Mouse (Mus musculus) thymus, postnatal 0 days (tissue): ENCODE measurements around the gene Rbfox3. TPM values are rescaled to one million over a fixed set of nuclear protein-coding genes. Genes with fewer than 3 reads are reported as not detected.

Source experiments
- DNase-seq: peaks from one replicate; pipeline ENCODE4 v3.0.0-alpha.2; 2015; ENCODE audit warnings: low spot score
- polyA plus RNA-seq: library from polyadenylated mRNA; unstranded; fragments of >200 nt; fragmentation: Nextera tagmentation; extraction: Ambion mirVana; gene quantifications from 2 replicates; pipeline ENCODE4 v1.2.1, GENCODE M21; 2015

Gene Rbfox3
- polyA plus RNA-seq, 1 experiment from 2014 or later: 0.26 TPM

DNA sequence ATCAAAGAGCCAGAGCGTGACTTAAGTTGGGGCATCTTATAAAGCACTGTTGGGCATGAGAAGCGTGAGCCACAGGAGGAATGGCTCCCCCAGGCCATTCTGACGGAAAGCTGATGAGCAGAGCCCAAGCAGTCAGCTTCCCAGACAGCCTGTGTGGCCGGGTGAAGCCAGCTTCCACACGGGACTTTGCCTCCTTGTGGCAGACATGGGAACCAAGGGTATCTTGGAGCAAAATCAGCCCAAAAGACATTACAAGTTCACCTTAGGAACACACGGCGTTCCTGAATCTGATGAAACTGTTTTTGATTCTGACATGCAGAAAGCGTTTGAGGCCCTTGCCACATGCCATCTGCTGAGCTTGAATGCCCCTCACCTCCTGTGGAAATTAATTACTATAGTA lies 303.5 kb downstream of the Rbfox3 start:
- DNase-seq: no peak

DNA sequence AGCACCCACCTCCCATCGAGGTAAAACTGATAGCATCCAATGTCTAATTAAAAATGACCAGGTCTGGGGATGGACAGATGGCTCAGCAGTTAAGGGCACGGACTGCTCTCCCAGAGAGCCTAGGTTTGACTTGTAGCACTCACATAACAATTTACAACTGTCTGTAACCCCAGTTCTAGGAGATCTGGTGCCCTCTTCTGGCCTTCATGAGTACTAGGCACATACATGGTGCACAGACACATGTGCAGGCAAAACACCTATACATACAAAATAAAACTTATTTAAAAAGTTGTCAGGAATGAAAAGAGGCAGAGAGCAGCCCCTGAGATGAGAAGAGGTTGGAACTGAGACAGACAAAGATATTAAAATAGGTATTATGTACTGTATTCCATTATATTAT lies 305.8 kb downstream of the Rbfox3 start:
- no peak for DNase-seq

DNA sequence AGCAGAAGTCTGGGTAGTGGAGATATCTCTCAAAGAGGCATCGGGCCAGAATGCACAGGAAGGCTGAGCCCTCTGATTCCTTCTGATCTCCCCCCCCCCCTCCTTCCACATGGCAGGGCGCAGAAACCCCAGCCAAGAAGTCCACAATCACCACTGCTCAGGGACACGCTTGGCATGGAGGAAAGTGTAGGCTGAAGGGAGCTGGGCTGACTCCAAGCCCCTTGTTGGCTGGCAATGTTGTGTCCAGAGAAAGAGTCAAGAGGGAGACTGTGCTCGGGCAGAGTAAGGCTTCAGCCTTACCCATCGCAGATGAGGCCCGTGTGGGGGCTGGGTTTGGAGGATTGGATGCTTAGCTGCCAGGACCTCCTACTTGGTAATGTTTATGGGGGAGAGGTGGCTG lies 307.2 kb downstream of the Rbfox3 start:
- no peak for DNase-seq

DNA sequence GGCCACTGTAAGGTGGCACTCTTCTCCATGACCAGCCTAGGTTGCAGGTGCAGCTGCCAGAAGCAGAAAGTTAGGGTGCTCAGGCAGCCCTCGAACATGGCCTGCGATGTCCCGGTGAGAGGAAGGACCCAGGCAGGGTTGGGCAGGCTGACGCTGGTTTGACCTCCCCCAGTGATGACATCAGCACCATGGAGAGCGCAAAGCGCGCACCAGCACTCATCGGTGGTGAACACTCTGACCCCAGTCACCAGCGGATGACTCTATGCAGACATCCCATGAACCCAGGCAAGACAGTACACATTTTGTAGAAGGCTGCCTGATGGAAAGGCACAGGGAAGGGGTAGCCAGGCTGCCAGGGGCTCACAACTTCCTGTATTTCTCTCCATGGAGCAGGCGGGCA lies 308.3 kb downstream of the Rbfox3 start:
- DNase-seq: peak; percentile 42

DNA sequence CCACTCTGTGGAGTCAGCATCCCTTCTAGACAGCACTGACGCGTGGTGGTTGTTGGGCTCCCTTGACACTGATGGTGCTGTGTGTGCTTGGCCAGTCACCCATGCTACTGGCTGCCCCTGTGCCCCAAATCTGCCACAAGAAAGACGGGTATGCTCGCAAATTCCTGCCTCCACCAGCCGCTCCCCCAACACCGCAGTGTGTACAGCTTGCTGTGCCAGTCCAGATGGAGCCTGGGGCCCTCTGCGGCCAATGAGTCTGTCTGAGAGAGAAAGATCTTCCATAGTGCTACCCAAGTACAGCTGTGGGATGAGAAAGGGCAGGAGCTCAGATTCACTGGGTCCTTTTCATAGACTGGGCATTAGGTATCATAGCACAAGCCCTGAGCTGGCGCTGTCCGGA lies 309.9 kb downstream of the Rbfox3 start:
- DNase-seq: no peak

DNA sequence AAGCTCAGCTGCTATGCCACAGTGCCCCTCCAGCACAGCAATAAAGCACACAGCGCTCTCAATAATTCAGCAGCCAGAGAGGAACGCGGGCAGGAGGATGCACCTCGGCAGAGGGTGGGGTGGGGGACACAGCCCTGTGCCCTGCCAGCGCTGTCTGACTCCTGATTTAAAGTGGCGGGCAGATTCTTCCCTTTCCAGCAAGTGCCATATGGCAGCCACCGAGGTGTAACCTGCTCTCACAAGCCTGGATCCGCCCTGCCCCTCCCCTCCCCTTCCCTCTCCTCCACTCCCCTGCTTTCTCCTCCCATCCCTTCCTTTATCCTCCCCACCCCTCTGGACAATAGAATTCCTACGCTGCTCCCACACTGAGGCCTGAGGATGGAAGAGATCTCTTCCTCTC lies 311.2 kb downstream of the Rbfox3 start:
- DNase-seq: no peak

DNA sequence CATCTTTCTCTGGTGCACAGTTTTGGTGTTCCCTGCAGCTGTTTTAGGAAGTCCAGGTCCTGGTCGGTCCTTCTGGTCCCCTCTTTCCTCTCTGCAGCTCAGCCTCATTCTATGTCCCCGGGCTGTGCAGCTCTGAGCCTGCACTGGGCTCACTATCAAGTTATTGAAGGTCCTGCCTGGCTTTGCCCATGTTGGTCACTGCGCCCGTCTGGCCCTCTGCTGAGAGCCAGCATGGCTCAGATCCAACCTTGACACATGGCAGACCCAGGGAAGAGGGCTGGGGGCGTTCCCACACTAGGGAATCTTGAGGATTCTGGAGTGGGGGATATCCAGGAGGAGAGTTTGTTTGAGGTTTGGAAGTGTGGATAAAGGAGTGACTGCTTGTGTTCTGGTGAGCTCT lies 312.7 kb downstream of the Rbfox3 start:
- no peak for DNase-seq

DNA sequence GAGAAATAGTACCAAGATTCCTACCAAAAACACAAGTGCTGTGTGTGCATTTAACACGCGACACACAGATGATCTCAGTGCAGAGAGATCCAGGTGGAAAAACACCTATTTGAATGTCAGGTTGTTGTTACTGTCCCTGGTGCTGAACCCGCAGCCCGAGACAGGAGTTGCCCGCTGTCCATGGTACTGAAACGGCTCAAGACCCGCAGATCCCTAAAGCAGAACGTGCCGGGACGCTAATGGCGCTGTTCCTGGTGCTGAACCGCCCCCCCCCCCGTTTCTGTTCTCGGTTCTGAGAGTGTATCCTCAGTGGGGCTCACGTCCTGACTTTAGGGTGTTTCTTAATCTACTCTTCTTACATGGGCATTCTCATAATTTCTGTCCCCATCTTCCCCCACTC lies 326.6 kb downstream of the Rbfox3 start:
- DNase-seq: peak; percentile 89

DNA sequence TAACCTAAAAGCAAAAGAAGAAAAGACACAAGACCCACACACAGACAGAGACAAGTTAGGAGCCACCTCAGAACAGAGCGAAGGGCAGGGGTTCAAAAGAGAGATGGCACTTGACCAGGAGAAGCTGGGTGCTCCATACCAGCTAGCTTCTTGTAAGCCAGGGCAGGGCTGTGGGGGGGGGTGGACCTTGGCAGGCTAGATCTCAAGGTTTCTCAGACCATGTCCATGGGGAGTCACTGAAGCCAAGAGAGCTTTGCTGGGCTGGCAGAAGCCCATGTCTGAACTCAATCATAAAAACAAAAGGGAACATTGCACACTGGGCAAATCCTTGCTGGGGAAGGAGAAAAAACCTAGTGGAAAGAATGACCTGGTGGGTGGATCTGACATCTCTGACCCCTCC lies 327.4 kb downstream of the Rbfox3 start:
- no peak for DNase-seq

DNA sequence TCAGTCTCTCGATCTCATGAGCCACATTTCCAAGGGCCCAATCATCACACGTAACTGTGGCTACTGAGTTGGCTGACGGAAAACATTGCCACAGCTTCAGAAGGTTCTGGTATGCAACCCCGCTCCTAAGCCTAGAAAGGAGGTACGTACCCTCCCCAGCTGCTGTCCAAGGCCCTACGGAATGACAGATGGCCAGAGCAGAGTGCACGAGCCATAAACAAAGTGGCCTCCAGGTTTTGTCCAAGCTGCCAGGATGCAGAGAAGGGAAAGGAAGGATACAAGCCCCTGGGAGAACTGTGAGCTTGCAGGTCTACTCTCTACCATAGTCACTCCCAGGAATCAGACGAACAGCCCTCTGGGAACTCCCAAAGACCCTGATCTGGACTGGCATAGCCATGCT lies 327.8 kb downstream of the Rbfox3 start:
- DNase-seq: no peak

DNA sequence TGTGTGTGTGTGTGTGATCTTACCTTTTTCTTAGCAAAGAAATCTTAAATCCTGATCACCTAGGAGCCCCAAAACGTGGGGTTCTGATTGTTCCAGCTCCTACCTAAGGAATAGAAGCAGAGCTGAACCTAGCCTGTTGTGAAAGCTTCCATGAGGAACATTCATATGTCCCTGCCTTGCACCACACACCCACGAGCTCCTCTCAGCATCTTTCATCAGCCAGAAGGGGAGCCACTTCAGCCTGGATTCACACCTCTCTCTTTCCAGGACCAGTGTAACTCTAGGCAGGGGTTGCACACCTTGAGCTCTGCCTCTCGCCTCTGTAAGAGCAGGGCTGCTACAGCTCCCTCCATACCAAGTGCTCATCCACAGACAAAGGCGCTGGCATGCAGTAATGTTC lies 330.4 kb downstream of the Rbfox3 start:
- no peak for DNase-seq

DNA sequence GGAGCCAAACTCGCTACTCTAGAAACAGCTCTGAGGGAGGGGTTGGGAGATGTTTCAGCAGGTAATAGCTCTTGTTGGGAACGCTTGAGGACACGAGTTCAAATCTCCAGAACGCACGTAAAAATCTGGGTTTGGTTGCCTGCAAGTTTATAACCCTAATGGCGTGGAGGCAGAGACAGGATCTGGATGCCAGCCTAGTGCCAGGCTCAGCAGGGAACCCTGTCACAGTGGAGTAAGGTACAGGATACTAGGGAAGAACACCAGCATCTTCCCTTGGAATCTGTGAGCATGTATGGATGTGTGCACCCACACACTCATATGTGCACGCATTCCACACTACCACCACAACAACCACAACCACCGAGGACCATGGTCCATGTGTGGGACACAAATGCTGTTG lies 331.8 kb downstream of the Rbfox3 start:
- DNase-seq: no peak

DNA sequence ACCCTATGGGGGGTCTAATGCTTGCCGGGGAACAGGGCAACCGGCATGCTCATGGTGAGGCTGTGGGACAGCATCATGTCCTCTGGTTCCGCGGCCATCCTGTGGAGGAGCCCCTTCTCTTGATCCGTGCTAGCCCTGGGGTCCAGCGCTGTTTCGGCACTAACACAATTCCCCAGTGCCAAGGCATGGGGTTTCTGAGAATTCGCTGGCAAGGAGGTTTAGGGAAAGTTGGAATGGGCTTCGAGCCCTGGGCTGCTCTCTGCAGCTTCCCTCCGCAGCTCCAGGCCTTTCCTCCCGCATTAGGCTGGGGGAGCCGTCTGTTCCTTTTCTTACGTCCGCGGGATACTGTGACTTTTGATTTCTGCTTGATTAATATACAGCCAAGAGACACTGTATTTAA lies 334.1 kb downstream of the Rbfox3 start:
- DNase-seq: no peak

DNA sequence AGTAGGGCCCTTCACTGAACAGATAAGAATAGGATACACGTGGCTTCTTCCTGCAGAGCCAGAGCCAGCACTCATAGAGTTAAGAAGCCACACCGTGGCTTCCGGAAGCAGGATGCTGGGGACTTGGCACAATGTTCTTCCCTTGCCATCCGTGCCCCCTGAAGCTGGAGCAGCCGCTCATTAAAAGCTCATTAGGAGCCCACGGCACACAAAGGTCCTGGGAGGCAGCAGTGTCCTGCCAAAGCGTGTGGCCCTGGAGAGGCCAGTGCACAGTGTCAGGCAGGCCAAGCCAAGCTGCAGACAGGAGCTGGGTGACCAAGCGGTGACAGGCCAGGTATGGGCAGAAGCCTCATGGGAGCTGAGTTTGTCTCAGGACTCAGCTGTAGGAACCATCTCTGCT lies 334.8 kb downstream of the Rbfox3 start:
- DNase-seq: no peak

DNA sequence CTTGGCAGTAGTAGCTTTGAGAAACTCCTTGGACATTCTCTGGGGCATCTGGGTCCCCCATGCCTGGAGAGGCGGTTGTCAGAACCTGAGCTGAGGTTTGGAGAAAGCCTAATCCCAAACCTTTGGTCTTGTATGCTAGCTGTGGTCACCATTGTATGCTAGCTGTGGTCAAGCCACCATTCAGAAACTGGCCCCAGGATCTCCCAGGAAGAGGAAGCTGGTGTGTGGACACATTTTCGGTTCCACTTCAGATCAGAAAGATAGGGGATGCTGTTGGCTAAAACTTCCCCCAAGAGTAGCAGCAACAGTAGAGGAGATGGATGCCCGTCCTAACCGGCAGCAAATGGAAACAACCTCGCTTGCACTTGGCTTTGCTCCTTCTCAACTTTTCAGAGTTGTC lies 337.0 kb downstream of the Rbfox3 start:
- DNase-seq: no peak

DNA sequence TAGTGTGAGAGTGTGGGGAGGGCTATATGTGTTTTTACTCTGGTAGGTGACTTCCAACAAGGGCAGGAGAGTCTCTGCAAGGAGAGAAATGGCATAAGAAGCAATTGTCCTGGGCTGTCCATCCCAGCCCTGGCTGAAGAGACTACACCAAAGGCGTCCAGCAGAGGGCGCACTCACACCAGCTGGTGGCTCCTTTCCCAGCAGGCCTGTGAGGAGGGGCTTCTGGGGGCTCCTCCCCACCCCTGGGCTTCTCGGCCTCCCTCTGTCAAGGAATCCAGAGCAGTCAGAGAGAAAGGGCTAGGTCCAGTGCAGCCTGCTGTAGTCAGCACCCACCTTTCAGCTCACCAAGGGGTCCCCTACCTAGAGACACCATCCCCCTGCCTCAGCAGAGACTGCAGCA lies 337.8 kb downstream of the Rbfox3 start:
- peak; percentile 45 for DNase-seq

DNA sequence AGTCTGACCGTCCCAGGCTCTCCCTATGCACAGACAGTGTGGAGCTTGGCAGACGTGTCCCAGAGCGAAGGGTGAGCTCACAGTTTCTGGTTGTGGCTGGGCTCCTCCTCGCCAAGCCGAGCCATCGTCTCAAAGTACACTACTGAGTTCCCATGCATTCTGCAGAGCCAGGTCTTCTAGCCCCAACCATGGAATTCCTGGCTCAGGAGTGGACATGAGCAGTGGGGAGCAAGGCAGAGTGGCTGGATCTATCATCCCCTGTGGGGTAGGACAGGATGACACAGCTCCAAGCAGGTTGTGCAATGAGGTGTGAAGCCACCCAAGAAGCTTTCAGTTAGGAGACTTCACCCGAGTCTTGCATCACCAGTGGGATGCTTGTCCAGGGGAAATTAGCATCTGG lies 338.4 kb downstream of the Rbfox3 start:
- DNase-seq: no peak

DNA sequence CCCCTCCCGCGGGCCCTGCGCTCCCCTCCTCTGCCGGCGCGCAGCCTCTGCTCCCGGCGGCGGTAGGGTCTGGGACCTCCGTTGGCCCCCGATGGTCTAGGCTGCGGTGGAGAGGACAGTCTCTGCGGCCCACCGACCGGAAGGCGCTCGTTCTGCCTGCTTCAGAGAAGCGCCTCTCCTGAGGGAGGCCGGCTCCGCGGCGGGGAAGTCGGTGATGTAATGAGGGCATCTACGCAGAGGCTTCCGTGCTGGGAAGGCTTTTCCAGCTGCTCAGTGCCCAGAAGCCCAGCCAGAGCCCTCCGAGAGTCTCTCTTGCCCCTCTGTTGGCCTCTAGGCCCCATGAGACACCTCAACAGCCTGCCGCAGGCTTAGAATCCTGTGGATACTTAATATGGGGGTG lies 341.2 kb downstream of the Rbfox3 start:
- no peak for DNase-seq

DNA sequence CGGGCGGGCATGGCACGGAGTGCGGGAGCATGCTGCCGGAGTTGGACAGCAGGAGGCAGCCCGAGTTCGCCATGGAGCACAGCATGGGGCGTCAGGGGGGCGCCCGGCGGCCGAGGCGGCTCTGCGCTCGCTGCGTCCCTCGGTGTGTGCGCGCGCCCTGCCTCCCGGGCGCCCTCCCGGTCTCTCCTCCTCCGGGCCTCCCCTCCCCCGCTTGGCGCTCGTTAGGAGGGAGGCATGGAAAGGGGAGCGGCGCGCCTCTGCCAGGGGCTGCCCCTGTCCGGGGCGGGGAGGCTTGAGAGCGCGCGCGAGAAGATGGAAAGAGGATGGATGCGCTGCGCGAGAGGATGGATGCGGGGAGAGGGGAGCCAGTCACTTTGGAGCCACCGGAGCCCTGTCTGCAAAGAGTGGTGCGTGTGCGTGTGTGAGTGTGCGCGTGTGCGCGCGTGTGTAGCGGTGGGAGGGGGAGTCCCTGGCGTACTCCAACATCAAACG lies 341.8 kb downstream of the Rbfox3 start:
- DNase-seq: no peak

DNA sequence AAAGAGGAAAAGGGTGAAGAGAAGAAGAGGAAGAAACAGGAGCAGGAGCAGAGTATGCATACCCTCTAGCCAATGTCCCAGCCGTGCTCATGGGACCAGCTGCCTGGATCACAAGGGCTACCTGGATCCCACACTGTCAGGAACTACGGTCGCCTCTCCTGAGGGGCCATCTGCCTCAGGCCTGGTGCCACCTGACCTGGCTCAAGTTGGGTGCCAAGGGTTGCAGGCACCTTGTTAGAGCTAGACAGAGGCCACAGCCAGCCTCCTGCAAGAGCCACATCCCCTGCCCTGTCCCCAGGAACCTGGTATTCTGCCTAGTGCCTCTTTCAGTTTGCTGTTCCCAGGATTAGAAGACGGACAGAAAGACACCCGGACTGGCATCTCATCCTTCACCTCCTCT lies 347.5 kb downstream of the Rbfox3 start:
- DNase-seq: no peak

DNA sequence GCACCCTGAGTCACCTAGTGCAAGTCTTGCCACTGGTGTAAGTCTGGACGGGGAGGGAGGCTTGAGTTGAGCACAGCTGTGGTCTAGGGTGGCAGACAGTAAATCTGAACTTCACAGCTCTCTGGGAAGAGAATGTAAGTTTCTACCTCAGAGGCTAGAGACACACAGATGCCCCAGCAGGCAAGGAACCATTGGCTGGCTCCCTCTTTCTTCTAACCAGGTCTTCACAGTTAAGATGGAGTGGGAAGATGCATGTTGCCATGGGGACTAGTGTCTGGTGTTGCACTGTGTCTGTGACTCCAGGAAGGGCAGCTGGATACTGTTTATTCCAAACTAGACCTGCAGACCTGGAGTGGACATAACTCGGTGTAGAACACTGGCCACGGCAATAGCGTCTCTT lies 348.6 kb downstream of the Rbfox3 start:
- DNase-seq: no peak

DNA sequence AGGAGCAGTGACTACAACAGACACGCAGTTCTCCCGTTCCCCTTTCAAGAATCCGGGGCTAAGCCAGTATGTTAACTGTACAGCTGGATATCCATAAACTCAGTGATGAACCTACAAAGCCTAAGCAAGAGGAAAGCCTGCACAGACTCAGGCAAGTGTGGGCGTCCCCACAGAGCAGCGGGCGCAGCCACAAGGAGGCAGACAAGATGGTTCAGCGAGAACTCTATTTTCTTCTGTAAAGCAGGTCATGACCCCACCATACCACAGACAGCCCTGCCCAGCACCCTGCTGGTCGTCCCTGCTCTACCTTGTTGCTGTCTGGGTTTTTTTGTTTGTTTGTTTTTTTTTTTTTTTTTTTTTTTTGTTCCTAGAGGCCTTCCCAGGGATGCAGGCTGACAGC lies 353.2 kb downstream of the Rbfox3 start:
- DNase-seq: no peak

DNA sequence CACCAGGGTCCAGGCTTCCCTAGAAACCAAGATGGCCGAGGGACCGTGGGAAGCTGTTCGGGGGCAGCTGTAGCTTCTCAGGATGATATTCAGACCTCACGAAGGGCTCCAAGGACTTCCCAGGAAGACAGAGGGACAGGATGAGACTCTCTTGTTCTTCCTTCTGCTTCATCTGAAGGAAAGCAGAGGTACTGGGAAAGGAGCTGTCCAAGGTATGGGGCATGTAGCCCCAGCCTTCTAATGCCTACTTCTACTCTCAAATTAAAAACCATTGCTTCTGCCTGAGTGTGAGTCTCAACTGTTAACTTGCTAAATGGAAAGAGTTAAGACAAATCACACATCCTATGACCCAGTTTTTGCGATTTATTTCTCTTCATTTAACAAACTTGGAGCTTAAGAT lies 355.8 kb downstream of the Rbfox3 start:
- DNase-seq: no peak

DNA sequence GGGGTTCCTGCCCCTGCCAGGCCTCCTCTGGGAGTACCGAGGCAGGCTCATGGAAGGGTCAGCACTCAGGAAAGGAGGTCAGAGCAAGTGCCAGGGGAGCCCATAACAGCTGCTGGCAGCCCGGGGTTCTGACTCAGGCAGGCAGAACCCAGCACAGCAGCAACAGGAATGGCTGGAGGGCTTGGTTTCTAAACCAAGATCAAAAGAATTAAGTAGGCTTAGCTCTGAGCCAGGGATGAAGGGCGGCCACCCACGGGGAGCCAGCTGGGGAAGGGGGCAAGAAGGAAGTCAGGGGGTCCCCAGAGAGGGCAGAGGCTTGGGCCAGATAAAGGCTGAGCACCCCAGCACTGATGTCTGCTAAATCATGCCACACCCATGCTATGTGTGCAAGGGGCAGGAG lies 356.9 kb downstream of the Rbfox3 start:
- DNase-seq: no peak

DNA sequence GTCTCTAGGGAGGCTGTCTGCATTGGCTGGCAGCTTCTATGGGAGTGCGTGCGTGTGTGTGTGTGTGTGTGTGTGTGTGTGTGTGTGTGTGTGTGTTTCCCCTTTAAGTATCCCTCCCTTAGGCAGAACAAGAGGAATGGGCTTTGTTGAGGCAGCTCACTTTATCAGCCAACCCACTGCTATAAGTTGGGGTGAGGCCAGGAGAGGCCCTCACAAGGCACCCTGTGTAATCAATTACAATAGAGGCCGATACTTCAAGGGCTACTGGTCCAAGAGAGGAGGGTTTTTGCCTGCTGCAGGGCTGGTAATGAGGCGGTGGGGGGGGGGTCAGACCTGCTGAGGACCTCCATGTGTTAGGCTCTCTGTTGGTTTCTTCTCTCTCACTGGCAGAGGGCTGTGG lies 357.5 kb downstream of the Rbfox3 start:
- no peak for DNase-seq
